Mouse (Mus musculus) kidney, adult 2 months (tissue): ENCODE measurements at regions not wholly inside any gene's neighbourhood (a gene's known extent, or its start where the extent isn't known, plus 50 kb on each side); places are given as distances from the start of the nearest gene placed in this dataset.

Source experiments
- CTCF ChIP-seq: fragments of 200-500 bp; conservative IDR thresholded peaks from 2 replicates; pipeline ENCODE4 v1.5.1; 2011; ENCODE audit warnings: low read depth, mild to moderate bottlenecking, control low read depth, low read length, moderate library complexity, mixed read lengths; ENCODE audit not compliant: insufficient read depth, insufficient read length
- POLR2A ChIP-seq: fragments of 200-500 bp; IDR thresholded peaks from one replicate; pipeline ENCODE4 v1.6.1; 2011; ENCODE audit warnings: low read depth, low read length, control low read depth

DNA sequence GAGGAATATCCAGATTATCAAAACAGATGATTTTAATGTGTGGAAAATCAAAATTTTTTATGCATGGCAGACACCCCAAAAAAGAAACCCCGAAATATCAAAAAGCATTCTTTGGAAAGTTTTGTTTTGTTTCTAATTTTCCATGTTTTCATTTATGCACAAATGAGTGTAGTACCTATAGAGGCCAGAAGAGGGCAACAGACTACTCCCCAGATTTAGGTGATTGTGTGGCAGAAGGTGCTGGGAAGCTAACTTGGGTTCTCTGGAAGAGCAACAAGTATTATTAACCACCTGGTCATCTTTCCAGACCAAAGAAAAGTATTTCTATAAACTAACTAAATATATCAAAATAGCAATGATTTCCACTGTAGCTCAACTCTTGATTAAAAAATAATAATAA is 137.2 kb downstream of the Cdc5l start:
- TF ChIP-seq CTCF (0 out of 2 replicates have a peak, but pooled peaks have one; percentile 15), POLR2A (no peak)
